ENCODE assay signal across 17 mouse cellular contexts in genomic region chr9:47579464-47579863, GRCm38 (mm10). TPM values are rescaled to one million over a fixed set of nuclear protein-coding genes. Genes with fewer than 3 reads are reported as not detected.
DNase-seq lines count a peak whose midpoint lies in the region.
"Had no signal": no experiment of that assay in that cellular context is flagged by ENCODE, and none has a peak within 500 bp of the region (broad histone marks: within the 10 kb centered on the region; RNA-seq: fewer than 3 reads in every experiment).

No protein-coding gene starts in this region.

- peak; percentile 37 to 45 for DNase-seq in right cerebral cortex, postnatal 10 days (ENCODE audit: low spot score in 2 of 2)
- no peak for DNase-seq in right cerebral cortex, adult 2 months (ENCODE audit: low spot score in 2 of 2)
- DNase-seq in ES-CJ7 (ENCODE audit: low read depth, low spot score): peak; percentile 48
- peak; percentile 55 for DNase-seq in ZHBTc4 (ENCODE audit: low read depth, low spot score)
- DNase-seq in left cerebral cortex, adult 18-20 months (ENCODE audit: low spot score in 2 of 2): no peak
- no peak for DNase-seq in spleen, adult 12 weeks (ENCODE audit: low spot score)
- DNase-seq: adrenal gland, adult 8-10 months; adrenal gland, postnatal 25 days; cerebellum, adult 11-12 months; cerebellum, adult 8-10 months; cerebellum, postnatal 10 days; cerebellum, postnatal 36 days; embryo, embryonic 11 days; gastrocnemius, postnatal 25 days; heart, adult 18-20 months; heart, postnatal 10 days; heart, postnatal 36 days had no signal

RNA-seq across cellular contexts. Expression of gene Cadm1, which starts 49.5 kb away (rescaled TPM):
- 100 to 1,000 TPM; 232 to 241 TPM for total RNA-seq in left cerebral cortex, adult 18-20 months (2021)

Comparison
In these comparisons a context has a peak if more than half of its experiments do, and no peak if none do; other contexts are left out.
1. DNase-seq: peak in right cerebral cortex, postnatal 10 days (2 of 2), ES-CJ7 (single experiment) and ZHBTc4 (single experiment); none in right cerebral cortex, adult 2 months (0 of 2), left cerebral cortex, adult 18-20 months (0 of 2) and spleen, adult 12 weeks (single experiment).